Mouse (Mus musculus) spleen, adult 2 months (tissue): Measurements from ENCODE around the gene Hist1h2bn.

Experiments
- CTCF ChIP-seq: fragments of 200-500 bp; IDR thresholded peaks from 2 replicates; pipeline ENCODE4 v1.5.1; 2011; ENCODE audit warnings: mild to moderate bottlenecking, inconsistent platforms; ENCODE audit not compliant: insufficient read depth, insufficient read length, insufficient replicate concordance; ENCODE audit errors: extremely low read depth
- POLR2A ChIP-seq: fragments of 200-500 bp; IDR thresholded peaks from 2 replicates; pipeline ENCODE4 v1.6.1; 2011; ENCODE audit warnings: low read depth, low read length, inconsistent platforms

- TF ChIP-seq POLR2A, result no peak
- TF ChIP-seq CTCF, result no peak
Measured at GRCm38 (mm10) chr13:21790601-21791283, 36.8 kb downstream of the Hist1h2bn start.
